Mouse (Mus musculus) erythroblast, embryonic 14.5 days (primary cell): ENCODE results near the gene Col4a4. TPM values are rescaled to one million over a fixed set of nuclear protein-coding genes. Genes with fewer than 3 reads are reported as not detected.

Experiments used
- H3K27me3 ChIP-seq: 2 replicates; pipeline ENCODE4 v1.6.1; 2012; ENCODE audit warnings: inconsistent platforms; ENCODE audit not compliant: control insufficient read depth
- H3K36me3 ChIP-seq: 2 replicates; pipeline ENCODE4 v1.6.1; 2012; ENCODE audit warnings: mild to moderate bottlenecking, inconsistent platforms; ENCODE audit not compliant: control insufficient read depth
- H3K4me1 ChIP-seq: 2 replicates; pipeline ENCODE4 v1.6.1; 2012; ENCODE audit warnings: inconsistent platforms; ENCODE audit not compliant: control insufficient read depth
- H3K4me3 ChIP-seq: replicated peaks from 2 replicates; pipeline ENCODE3; 2012; ENCODE audit warnings: moderate library complexity, mild to moderate bottlenecking, inconsistent platforms
- H3K9me3 ChIP-seq: 2 replicates; pipeline ENCODE4 v1.6.1; 2012; ENCODE audit warnings: low read length, inconsistent platforms, mixed read lengths; ENCODE audit not compliant: control insufficient read depth
- GATA1 ChIP-seq: IDR thresholded peaks from 2 replicates; pipeline ENCODE4 v1.6.1; 2012; ENCODE audit warnings: low read length, inconsistent platforms, mixed read lengths
- TAL1 ChIP-seq: IDR thresholded peaks from 3 replicates; pipeline ENCODE4 v1.6.1; 2012; ENCODE audit warnings: low read length, inconsistent platforms, mixed read lengths
- polyA plus RNA-seq: library from polyadenylated mRNA; stranded (reverse); fragments of >175 nt; gene quantifications from 2 replicates; pipeline ENCODE4 v1.2.3, GENCODE M21; 2012

The Col4a4 gene
- polyA plus RNA-seq, 1 experiment: not detected

GRCm38 (mm10) chr1:82473467-82473866, 113.2 kb downstream of the Col4a4 start:
- TF ChIP-seq TAL1 (no peak), GATA1 (no peak)
- H3K9me3 ChIP-seq: no peaks in the 10 kb centered on the region
- H3K36me3 ChIP-seq: no peaks in the 10 kb centered on the region
- no peaks in the 10 kb centered on the region for H3K27me3 ChIP-seq
- no peaks in the 10 kb centered on the region for H3K4me1 ChIP-seq
- no peak overlapping the region for H3K4me3 ChIP-seq

GRCm38 (mm10) chr1:82470516-82471225, 116.0 kb downstream of the Col4a4 start:
- Histone ChIP-seq H3K9me3 (no peaks in the 10 kb centered on the region), H3K27me3 (no peaks in the 10 kb centered on the region), H3K4me1 (no peaks in the 10 kb centered on the region), H3K4me3 (no peak overlapping the region), H3K36me3 (no peaks in the 10 kb centered on the region)
- TF ChIP-seq TAL1 (no peak), GATA1 (no peak)

- no peak for TF ChIP-seq GATA1
- TF ChIP-seq TAL1: no peak
- H3K36me3 ChIP-seq: no peaks in the 10 kb centered on the region
- no peaks in the 10 kb centered on the region for H3K27me3 ChIP-seq
- no peak overlapping the region for H3K4me3 ChIP-seq
- H3K4me1 ChIP-seq: no peaks in the 10 kb centered on the region
- no peaks in the 10 kb centered on the region for H3K9me3 ChIP-seq
Observed at GRCm38 (mm10) chr1:82468872-82469271, 117.8 kb downstream of the Col4a4 start.

DNA sequence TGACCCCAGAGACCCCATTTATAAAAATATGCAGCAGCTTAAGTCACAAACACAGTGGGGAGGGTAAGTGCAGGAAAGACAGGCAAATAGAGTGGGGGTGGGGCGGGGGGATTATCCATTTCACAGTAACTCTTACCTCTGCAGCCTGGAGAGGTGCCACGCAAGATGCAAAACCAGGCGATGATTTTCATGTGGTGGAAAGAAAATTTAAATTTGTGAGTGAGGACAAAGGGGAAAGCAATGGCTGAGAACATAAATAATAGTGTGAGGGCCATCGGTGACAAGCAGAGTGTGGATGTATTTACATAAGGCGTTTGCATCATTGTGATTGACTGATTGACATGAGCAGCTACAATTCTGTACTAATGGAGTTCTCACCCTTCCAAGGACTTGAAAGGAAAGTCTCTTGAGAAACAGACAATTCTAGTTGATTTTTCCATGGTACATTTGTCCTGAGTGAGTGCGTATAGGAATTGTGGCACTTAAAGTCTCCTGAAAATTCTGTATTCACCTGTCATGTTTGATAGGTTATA, 121.3 kb downstream of the Col4a4 start:
- no peaks in the 10 kb centered on the region for H3K4me1 ChIP-seq
- H3K9me3 ChIP-seq: no peaks in the 10 kb centered on the region
- TF ChIP-seq GATA1 (no peak), TAL1 (no peak)
- H3K4me3 ChIP-seq: no peak overlapping the region
- no peaks in the 10 kb centered on the region for H3K27me3 ChIP-seq
- H3K36me3 ChIP-seq: no peaks in the 10 kb centered on the region

DNA sequence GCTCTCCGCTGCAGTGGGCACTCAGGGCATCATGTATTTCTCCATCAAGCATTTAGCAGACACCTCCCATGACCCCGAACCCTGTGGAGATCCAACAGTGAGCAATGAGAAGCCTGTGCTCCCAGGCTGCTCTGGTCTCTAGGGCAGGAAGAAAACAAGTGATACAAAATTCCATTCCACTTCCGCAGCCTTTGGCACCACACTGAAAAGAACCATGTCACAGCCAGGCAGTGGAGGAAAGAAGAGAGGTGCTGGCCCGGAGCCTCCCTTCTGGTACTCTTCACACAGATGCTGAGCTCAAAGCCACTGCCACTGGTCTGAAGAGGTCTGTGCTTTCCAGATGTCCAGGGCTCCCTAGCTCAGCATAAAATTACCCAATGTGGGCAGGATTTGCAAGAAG, 125.6 kb downstream of the Col4a4 start:
- TF ChIP-seq TAL1 (0 out of 3 replicates have a peak, but pooled peaks have one; percentile 4), GATA1 (no peak)
- no peak overlapping the region for H3K4me3 ChIP-seq

DNA sequence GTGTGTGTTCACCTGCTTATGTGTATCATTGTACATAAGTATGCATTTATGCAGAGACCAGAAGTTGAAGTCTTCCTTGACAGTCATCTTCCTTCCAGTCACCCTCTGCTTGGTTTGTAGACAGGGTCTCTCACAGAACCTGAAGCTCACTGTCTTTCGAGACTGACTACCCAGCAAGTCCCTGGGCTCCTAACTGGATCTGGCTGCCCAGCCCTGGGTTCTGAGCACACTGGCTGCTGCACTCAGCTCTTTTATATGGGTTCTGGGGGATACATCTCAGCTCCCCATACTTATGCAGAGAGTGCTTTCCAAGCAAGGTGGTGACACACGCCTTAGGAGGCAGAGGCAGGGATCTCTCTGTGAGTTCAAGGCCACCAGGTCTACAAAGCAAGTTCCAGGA, 126.7 kb downstream of the Col4a4 start:
- H3K9me3 ChIP-seq: no peaks in the 10 kb centered on the region
- H3K4me1 ChIP-seq: no peaks in the 10 kb centered on the region
- TF ChIP-seq TAL1 (no peak), GATA1 (no peak)
- no peaks in the 10 kb centered on the region for H3K36me3 ChIP-seq
- no peak overlapping the region for H3K4me3 ChIP-seq
- no peaks in the 10 kb centered on the region for H3K27me3 ChIP-seq

More for the DNA sequence above, 125.6 kb downstream of the Col4a4 start:
- Histone ChIP-seq H3K36me3 (no peaks in the 10 kb centered on the region), H3K27me3 (no peaks in the 10 kb centered on the region), H3K4me1 (no peaks in the 10 kb centered on the region), H3K9me3 (no peaks in the 10 kb centered on the region)

DNA sequence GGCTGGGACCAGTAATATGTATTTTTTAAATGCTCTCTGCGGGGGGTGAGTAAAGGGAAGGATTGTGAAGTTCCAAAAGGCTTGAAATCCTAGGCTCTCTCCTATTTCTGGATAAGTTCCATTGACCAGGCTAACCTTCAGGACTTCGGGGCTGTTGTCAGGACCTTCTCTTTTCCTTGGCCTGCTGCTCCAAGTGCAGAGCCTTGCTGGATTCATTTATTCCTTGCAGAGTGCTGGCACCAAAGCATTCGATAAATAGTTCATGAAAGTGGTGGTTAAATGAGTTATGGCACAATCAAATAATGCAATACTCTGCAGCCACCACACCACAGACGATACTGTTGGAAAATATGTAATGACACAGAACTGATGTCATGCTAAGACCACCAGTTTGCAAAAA, 127.3 kb downstream of the Col4a4 start:
- Histone ChIP-seq H3K27me3 (no peaks in the 10 kb centered on the region), H3K36me3 (no peaks in the 10 kb centered on the region), H3K9me3 (no peaks in the 10 kb centered on the region), H3K4me3 (no peak overlapping the region), H3K4me1 (no peaks in the 10 kb centered on the region)
- TF ChIP-seq TAL1 (no peak), GATA1 (no peak)

GRCm38 (mm10) chr1:82454031-82454430, 132.6 kb downstream of the Col4a4 start:
- H3K27me3 ChIP-seq: no peaks in the 10 kb centered on the region
- TF ChIP-seq GATA1 (no peak), TAL1 (no peak)
- H3K9me3 ChIP-seq: no peaks in the 10 kb centered on the region
- no peaks in the 10 kb centered on the region for H3K4me1 ChIP-seq
- no peaks in the 10 kb centered on the region for H3K36me3 ChIP-seq
- H3K4me3 ChIP-seq: no peak overlapping the region

- Histone ChIP-seq H3K4me3 (no peak overlapping the region), H3K9me3 (no peaks in the 10 kb centered on the region), H3K4me1 (no peaks in the 10 kb centered on the region), H3K36me3 (no peaks in the 10 kb centered on the region), H3K27me3 (no peaks in the 10 kb centered on the region)
- TF ChIP-seq TAL1: no peak
- no peak for TF ChIP-seq GATA1
Observed at GRCm38 (mm10) chr1:82451927-82452651, 134.6 kb downstream of the Col4a4 start.
